Mouse (Mus musculus) kidney, postnatal 10 days (tissue): Measurements from ENCODE around the gene Rnf217.

Experiments used
- DNase-seq: peaks from one replicate; pipeline ENCODE4 v3.0.0; 2021; ENCODE audit warnings: mixed read lengths

Gene Rnf217

DNA sequence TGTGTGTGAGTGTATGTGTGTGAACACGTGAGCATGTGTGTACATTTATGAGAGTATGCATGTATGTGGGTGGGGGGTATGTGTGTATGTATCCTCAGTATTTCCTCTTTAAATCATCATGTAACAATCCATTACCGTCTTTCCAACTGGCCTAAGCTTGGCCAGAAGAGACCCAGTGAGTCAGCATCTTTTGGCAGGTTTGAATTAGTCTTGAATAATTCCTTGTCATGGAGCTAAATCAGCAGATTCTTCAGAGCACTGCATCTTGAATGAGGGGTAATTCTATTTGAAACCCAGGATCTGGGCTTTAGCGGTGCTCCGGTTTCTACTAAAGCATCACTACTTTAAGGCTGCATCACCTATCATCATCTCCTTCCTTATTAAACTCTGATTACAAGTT is 55.7 kb downstream of the Rnf217 start:
- DNase-seq: no peak

DNA sequence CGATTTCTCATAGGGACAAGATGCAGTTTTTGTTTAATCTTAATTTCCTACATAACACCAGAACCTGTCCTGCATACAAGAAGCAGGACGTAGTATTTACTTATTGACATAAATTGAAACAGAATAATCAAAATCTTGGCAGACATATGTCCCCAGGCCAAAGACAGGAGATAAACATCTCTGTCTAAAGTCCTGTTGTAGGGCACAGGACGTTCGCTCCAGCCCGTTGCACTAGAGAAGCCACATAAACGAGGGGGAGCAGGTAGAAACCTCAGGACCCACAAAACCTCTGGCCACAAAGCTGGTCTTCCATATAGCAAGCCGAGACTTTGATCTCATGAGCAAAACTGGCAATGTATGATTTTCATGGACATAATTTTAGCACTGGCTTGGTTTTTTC is 57.1 kb downstream of the Rnf217 start:
- DNase-seq: no peak

DNA sequence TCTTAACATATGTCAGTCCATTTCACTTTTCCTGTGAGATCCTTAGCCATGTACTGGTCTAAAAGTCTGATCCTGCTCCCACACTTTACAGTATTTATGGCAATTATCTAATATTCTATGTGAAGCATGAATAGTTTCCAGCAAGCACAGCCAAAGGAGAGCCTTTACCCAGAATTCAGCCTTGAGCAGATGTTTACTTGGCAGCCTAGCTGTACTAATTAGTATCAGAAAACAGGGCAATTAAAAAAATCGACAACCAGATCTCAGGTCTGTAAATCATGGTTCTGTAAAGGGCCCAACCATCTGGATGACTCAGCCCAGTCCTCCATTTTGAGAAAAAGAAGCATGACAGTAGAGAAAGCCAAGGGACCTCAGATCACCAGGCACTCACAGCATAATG is 57.6 kb downstream of the Rnf217 start:
- DNase-seq: no peak

DNA sequence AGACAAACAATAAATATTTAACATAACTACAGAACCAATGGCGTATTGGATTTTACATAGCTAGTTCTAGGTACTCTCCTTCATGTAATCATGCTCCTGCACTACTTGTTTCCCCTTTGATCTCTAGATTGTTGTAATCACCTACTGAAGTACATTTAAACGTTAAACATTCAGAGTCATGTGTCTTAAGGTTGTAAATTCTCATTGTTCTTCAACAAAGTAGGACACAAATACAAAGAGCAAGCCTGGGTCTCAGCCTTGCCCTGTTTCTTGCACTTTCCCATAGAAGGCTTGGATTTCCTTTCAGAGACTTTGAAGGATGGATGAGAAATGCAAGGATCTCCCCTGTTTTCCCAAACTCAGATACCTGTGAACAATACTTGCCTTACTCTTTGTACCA is 61.8 kb downstream of the Rnf217 start:
- DNase-seq: no peak

DNA sequence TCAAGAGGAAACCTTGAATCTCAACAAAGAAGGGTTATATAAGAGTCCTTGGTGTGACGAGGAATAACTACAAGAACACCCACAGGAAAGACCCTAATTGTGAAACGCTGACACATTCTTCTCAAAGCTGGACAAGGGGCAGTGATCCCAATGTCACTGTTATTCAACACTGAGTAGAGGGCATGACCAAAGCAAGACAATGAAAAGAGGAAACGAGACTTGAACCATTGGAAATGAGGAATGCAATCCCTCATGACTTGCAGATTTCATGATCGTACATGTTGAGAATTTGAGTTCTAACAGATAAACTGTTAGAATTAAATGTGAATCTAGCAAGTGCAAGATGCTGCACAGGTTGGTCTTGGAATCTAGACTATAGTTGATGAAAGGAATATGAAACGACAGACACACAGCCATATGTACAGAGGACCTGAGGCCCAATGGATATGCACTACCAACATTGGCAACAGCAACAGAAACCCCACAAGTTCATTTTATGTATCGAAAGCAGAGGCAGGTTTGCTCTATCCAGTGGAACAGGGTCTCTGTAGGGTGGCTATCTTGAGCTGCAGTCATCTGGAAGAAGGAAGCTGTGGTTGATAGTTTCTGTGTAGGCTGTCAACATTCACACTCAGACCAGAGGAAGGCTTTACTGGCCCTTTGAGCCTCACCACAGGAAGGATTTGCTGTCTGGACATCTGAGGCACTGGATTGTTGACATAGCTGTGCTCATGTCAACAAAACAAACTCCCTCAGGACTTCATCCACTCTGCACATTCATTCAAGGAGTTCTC is 64.6 kb downstream of the Rnf217 start:
- no peak for DNase-seq

DNA sequence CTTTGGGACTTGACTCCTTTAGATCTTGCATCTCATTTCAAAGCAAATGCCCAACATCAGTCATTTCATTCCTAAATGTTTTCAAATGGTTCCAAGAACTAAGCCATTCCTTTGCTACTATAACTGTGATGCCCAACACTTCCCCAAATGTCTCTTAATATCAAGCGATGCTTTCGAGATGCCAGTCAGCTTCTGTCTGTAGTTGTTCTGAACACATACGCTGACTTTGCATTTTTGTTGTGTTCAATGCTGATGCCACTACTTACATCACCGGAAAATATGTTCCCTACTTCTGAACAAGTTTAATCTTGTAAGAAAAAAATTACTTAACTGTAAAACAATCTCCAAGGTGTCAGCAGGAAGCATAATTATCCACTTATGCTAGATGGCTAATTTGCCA is 68.5 kb downstream of the Rnf217 start:
- no peak for DNase-seq

DNA sequence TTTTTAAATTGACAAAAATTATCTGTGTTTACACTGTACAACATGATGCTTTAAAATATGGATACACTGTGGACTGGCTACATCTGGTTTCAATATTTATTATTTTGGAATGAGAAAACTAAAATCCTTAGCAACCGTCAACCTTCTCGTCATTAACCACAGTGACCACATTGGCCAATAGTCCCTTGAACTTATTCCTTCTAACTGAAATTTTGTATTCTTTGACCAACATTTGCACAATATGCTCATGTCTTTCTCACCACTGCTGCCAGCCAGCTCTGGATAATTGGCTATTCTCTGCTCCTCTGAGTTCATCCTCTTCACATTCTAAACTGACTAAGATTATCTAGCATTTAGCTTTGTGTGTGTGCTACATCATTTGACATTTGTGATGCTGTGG is 69.6 kb downstream of the Rnf217 start:
- DNase-seq: no peak

DNA sequence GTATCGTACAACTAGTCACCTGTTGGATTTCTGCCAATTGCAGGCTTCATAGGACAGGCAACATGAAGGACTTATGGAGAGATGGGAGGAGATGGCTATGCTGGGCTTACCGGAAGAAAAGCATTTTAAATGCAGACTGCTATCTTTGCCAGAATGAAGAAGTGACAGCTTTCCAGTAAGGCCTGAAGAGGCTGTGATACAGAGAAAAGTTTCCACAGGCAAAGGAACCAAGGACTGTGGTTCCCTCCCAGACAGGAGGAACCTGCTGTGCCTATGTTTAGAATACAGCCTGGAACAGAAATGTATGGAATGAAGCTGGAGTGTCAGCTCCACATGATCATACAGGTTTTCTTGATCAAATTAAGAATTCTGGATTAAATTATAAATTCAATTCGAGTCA is 70.3 kb downstream of the Rnf217 start:
- DNase-seq: no peak

DNA sequence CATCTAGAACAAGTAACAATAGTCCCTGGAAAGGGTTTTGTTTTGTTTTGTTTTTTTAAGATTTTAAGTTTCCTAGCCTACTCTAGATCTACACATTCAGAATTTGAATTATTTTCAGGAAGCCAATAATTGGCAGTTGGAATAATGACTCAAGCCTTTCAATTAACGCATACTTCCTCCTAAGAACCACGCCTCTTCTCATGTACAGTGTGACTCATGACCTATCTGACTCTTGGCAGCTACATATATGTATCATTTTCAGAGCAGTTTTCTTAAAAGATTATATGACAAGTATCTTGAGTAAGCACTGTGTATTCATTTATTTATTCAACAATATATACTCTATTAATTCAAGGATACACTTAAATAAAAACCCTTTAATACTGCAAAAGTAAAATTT is 70.7 kb downstream of the Rnf217 start:
- DNase-seq: no peak

DNA sequence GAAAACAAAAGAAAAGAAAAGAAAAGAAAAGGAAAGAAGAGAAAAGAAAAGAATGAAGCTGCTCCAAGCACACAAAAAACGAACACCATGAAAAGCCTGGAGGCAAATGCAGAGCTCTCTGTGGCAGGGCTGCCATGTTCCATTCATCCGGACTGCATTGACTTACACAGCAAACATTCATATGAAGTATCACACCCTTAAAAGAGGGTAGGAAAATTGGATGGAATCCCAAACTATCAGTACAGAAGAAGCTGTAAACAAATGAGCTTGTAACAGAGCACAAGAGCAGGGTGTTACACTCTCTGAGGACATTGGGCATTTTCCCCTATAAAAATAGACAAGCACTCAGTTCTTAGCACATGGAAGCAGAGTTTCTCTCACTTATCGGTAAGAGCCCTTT is 71.8 kb downstream of the Rnf217 start:
- DNase-seq: no peak

DNA sequence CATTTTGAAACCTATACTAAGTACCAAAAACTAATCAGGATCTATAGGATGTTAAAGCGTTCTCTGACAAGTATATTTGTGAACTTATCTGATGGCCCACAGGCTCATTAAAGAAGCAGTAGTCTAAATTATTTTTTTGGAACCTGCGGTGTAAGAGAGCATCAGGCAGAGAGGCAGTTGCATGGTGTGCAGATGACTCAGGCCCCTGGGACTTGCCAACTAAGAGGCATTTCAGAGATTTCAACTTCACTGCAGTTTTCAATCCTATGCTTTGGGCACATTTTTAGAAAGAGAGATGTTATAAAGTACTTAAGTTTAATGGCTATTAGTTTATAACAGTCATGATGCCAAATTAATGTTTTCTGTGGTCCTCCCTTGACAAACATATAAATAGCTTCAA is 73.9 kb downstream of the Rnf217 start:
- DNase-seq: no peak

DNA sequence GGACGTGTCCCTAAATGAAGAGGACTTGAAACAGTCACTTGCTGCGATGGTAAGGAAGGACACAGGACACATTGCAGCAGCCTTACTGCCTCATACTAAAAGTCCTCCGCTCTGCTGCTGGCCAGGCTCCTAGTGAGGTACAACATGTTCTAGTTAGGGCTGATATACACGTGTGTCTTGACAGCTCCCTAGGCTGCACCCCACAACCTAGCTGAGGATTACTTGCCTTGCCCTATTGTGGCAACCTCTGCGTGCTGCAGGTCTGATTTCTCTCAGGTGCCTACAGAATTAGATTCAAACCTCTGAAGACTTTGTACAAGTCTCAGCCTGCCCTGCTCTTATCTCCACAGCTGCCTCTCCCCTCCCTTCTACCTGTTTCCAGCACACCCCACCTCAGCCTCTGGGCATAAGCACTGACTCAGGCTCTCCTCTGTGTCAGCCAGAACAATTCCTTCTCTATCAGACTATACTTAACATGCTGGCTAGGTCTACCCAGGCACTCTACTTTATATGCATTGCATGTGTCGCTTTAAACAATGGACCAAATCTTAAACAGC is 75.6 kb downstream of the Rnf217 start:
- no peak for DNase-seq

DNA sequence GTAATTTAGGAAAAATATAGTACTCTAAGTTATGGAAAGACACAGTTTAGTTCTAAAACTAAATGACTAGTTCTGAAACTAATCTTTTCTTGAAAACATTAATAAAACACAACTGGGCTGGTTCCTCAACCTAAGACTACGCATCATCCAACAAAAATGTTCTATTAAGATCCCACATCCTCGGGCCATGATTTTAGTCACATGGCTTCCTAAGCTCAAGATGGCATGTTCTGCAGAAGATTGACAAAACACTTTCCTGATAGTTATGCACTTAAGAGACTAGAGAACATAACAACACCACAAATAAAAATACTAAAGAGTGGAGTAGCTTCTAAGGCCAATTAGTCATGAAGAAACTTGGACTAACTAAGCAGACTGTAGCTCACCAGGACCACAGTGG is 76.2 kb downstream of the Rnf217 start:
- DNase-seq: no peak

DNA sequence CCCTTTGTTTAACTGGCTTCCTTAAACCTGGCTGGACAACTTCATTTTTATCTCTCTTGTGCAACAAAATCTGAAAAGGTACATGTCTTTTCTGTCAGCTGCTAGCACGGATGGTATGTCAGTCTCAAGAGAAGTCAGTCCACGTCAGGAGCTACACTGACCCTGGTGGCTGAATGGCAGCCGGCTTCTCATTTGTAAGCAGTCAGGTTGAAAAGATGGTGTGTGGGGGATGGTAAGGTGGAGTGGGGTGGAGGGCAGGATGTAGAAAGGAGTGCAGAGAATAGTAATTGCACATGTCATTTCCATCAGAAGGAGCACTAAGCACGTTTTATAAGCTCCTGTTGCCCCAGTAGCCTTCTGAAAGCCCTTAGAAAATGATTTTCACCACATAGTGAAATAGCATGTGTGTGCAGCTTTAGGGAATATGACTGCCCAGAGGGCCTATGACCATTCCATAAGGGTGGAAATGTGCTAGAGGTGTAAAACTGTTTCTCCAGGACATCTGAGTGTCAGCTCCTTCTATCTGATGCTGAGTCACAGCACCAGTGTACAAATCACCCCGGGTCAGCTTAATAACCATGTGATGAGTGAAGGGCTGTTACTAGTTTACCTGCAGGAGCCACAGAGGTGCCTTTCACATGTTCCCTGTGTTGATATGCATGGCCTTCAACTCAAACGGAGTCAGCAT is 80.5 kb downstream of the Rnf217 start:
- no peak for DNase-seq

DNA sequence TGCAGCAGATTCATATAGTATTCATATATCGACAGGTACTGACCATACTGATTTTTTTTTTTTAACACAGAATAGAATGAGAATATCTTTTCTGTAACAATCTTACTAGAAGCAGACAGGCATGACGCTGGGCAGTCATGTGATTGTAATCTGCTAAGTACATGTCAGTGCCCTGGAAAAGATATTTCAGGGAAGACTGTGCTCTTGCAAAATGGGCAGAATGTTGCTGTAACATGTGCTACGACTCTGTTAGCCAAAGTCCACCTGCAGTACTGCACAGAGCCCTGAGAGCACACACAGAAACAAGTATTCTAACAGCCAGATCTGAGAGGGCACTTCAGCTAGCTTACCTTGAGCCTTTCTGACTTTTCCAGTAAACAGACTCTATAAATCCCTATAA is 83.3 kb downstream of the Rnf217 start:
- no peak for DNase-seq

DNA sequence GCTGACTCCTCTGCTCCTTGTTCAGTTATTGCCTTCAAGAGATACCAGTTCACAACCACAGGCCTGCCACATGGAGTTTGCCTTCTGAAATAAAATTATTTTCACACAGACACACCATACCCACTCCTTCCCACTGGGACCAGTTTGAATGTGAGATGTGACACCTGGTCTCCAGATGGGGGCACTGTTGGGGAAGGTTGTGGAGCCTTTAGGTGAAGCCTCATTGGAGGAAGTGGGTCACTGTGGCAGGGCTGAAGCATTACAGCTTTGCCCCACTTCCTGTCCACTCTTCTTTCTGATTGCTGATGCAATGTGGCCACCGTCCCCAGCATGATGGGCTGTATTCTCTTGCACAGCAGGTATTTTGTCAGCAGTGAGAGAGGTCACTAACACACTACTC is 89.6 kb downstream of the Rnf217 start:
- no peak for DNase-seq

DNA sequence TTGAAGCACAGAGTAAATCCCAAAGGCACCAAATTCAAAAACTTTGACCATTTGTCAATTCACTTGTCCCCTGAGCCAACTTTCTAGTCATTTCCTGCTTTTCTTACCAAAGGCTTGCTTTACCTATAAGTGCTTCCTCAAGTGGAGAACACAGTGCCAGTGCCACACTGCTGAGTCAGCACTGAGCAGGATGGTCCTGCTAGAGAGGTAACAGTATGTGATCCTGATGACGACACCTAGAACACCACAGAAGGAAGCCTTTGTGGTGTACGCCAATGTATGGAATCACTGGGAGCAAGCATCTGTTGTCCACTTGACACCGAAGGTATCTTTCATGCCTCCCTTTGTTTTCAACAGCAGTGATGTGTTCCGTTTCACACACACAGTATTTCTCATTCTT is 90.8 kb downstream of the Rnf217 start:
- DNase-seq: no peak

DNA sequence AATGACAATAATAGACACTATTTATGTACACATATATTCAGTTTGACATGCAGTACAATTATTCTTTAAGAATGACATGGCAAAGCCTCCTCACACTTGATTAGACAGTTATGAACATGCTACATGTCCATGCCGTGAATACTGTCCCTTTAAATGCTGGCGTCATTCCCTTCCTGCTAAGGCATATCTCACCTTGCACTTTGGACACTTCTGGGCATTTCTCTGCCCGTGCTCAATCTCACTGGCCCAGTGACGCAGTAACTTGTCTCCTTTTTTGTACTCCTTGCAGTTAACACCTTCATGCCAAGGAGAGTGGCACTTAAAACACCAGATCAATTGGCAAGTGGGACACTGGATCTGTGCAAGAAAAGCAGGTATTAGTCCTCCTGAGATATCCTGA is 91.8 kb downstream of the Rnf217 start:
- no peak for DNase-seq

DNA sequence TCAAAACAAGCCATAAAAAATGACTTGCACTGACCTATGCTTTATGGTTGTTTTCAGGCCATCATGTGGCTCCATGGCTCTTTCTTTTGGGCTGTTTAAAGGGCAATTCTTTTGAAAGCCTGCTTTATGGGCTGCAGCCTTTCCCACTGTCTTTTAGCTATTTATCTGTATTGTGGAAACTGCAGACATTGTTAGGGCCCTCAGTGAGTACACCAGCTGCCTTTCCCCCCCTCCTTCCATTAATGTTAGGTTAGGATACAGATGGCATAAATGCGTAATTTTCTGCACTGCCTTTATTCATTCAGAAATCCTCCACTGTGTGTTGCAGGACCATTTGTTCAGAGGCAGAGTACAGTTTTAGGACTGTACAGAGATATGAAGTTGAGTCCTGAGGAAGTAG is 93.1 kb downstream of the Rnf217 start:
- DNase-seq: no peak

DNA sequence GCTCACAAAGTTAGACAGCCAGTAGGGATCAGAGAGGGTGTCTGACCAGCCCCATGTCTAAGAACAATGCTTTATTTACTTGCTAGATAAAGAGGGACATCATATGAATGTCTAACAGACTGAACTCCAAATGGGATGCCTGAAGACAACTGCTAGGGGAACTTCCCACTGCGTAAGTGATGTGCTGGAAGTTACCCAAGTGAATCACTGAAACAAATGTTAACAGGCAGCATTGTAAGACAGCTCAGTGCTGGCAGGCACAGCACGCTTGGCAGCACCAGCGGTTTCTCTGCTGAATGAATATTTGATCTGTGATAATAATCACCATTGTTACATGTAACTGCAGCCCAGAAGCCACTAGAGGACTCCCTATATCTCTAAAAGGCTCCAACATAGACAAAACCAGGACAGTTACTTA is 104.8 kb downstream of the Rnf217 start:
- DNase-seq: peak; percentile 29

DNA sequence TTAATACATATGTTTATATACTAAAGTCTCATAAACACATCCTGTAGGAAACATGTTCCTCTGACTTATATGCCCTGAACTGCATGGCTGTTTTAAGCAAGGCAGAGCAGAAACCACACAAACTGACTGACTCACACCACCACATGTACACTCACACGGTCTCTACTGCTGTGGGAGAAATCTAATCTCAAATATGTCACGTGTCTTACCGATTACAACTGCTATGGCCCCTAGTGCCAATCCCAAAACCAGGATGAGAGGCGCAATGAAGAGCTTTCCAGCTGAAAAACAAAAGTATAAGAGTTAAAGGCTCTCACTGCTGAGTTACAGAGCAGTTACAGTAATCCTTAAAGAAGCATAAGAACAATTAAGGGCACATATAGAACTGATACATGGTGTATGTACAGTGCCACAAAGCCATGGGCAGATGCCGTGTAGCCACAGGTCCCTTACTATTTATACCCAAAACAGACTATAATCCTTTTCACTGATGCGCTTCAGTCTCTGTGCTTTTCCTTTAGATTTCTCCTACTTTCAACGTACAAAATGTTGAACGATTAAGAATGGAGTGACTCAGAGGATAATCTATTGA is 105.3 kb downstream of the Rnf217 start:
- no peak for DNase-seq

DNA sequence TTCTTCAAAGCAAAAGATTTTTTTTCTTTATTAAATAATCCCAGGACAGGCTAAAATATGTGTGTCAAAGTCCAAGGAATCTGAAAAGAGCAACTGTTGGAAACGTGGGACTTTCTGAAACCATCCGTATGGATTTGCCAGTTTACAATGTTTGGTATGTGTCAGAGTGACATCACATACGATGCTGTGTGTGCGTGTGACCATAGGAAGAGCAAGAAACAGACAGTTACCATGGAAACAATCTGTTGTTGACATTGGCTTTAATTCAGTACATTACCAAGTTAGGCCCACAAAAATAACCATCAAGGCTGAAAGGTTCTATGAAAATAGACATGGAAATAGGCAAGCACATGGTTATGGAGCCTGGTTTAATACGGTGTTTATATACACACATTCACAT is 107.3 kb downstream of the Rnf217 start:
- DNase-seq: no peak

DNA sequence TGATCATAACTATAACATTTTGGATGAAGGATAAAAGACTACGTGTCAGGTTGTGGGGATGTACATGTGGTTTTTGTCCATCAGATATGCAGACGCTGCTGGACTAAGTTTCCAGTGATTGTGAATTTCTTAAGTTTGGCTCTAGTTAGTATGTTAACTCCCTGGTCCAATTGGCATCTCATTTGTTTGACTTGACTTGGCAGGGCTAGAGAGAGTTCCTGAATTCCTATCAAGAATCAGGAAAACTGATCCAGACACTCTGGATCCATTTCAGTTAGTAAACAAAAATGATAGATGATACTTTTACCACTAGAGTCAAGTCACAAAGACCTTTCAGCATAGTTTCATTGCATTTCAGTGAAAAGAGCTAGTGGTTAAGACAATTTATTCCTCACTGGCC is 112.1 kb downstream of the Rnf217 start:
- no peak for DNase-seq

DNA sequence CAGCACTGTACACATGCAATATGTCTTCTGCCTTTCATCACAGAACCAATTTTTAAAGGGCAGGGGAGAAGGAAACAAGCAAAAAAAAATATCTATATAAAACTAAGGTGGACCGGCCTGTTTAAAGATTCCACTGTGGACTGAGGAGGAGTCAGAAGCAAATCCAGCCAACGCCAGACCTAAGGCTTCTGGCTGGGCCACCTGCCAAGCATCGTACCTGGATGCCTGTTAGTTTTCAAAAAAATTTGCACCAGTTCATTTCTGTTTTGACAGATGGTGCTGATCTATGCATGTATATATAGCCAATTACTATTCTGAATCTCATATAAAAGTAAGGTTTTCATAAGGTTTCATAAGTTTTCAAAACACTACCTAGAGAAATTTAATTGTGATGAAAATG is 113.2 kb downstream of the Rnf217 start:
- no peak for DNase-seq
